Mouse (Mus musculus): Measurements from ENCODE around the gene Acsm5. TPM values are rescaled to one million over a fixed set of nuclear protein-coding genes. Genes with fewer than 3 reads are reported as not detected.
"Not testable (repeated sequence)": the region's sequence is repeated elsewhere in the genome, so short reads cannot be mapped to it uniquely, and the experiment has no call there.

Gene Acsm5
- polyA plus RNA-seq, 1 experiment from 2014 or later, result not detected

DNA sequence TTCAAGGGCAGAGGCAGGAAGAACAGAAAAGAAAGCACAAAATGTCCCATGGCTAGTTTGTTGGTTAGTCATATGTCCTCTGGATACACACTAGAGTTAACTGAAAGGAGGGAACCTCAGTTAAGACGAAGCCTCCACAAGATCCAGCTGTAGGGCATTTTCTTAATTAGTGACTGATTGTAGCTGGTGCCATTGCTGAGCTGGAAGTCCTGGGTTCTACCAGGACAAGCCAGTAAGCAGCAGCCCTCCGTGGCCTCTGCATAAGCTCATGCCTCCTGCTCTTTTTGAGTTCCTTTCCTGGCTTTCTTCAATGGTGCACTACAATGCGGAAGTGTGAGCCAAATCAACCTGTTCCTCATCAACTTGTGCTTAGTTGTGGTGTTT is 41.2 kb downstream of the Acsm5 start:
- Histone ChIP-seq H3K27ac (ENCODE audit: low read length) (no peak overlapping the region), H3K4me3 (replicated peaks; ENCODE audit: low read length) (no peak overlapping the region), H3K36me3 (ENCODE audit: control insufficient read depth, insufficient read depth, low read length) (no peaks in the 10 kb centered on the region), H3K4me1 (ENCODE audit: control insufficient read depth, insufficient read depth, low read length) (no peaks in the 10 kb centered on the region), H3K4me2 (ENCODE audit: low read depth, low read length) (no peak overlapping the region), H3K27me3 (ENCODE audit: control insufficient read depth, insufficient read depth, low read length) (no peaks in the 10 kb centered on the region), H3K9me3 (replicated peaks; ENCODE audit: control insufficient read depth, low read length) (no peaks in the 10 kb centered on the region), H3K9ac (ENCODE audit: low read length) (no peak overlapping the region)
- WGBS, result 84% methylated on average over 3 of the region's 3 CpGs
- ATAC-seq (ENCODE audit: insufficient read depth, low FRiP score), result no peak

- H3K4me3 ChIP-seq (replicated peaks; ENCODE audit: low read length), result no peak overlapping the region
- WGBS, result 52% methylated on average over 4 of the region's 4 CpGs
- no peak for ATAC-seq (ENCODE audit: insufficient read depth, low FRiP score)
- no peaks in the 10 kb centered on the region for H3K4me1 ChIP-seq (ENCODE audit: control insufficient read depth, insufficient read depth, low read length)
- no peaks in the 10 kb centered on the region for H3K9me3 ChIP-seq (replicated peaks; ENCODE audit: control insufficient read depth, low read length)
- H3K9ac ChIP-seq (ENCODE audit: low read length), result no peak overlapping the region
- no peaks in the 10 kb centered on the region for H3K27me3 ChIP-seq (ENCODE audit: control insufficient read depth, insufficient read depth, low read length)
- H3K27ac ChIP-seq (ENCODE audit: low read length), result no peak overlapping the region
- H3K4me2 ChIP-seq (ENCODE audit: low read depth, low read length), result no peak overlapping the region
- no peaks in the 10 kb centered on the region for H3K36me3 ChIP-seq (ENCODE audit: control insufficient read depth, insufficient read depth, low read length)
These were observed 42.2 kb downstream of the Acsm5 start for GRCm38 (mm10) chr7:119561441-119561840.

GRCm38 (mm10) chr7:119562476-119562875 is 43.2 kb downstream of the Acsm5 start:
- not testable (repeated sequence) for H3K36me3 ChIP-seq (ENCODE audit: control insufficient read depth, insufficient read depth, low read length); H3K9ac ChIP-seq (ENCODE audit: low read length); H3K4me1 ChIP-seq (ENCODE audit: control insufficient read depth, insufficient read depth, low read length); H3K27ac ChIP-seq (ENCODE audit: low read length); H3K4me3 ChIP-seq (replicated peaks; ENCODE audit: low read length); H3K27me3 ChIP-seq (ENCODE audit: control insufficient read depth, insufficient read depth, low read length); H3K4me2 ChIP-seq (ENCODE audit: low read depth, low read length); ATAC-seq (ENCODE audit: insufficient read depth, low FRiP score); H3K9me3 ChIP-seq (replicated peaks; ENCODE audit: control insufficient read depth, low read length)
- WGBS, result 88% methylated on average over 2 of the region's 2 CpGs

DNA sequence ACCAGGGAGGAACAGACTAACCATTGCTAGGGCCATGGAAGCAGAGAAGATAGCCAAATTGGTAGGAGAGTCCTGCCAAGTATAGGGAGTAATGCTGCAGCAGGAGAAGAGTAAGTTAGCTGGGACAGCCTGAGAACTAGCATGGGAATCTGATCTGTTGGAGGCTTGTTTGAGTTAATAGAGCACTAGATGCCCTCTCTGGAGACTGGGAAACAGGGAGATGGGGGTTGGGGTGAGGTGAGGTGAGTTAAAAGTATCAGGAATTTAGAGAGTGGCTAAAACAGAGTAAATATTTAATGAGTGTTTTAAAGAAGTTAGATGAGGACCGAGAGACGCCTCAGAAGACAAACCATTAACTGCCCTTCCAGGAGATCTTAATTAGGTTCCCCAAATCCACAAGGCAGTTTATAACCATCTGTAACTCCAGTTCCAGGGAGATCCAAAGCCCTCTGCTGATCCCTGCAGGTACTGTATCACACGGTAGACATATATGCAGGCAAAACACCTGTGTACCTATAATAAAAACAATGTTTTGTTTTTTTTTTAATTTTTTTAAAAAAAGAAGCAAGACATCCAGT is 75.4 kb downstream of the Acsm5 start:
- H3K36me3 ChIP-seq (ENCODE audit: control insufficient read depth, insufficient read depth, low read length), result no peaks in the 10 kb centered on the region
- 45% methylated on average over 3 of the region's 3 CpGs for WGBS
- H3K27ac ChIP-seq (ENCODE audit: low read length), result no peak overlapping the region
- no peak overlapping the region for H3K4me2 ChIP-seq (ENCODE audit: low read depth, low read length)
- H3K9me3 ChIP-seq (replicated peaks; ENCODE audit: control insufficient read depth, low read length), result no peaks in the 10 kb centered on the region
- H3K4me3 ChIP-seq (replicated peaks; ENCODE audit: low read length), result no peak overlapping the region
- H3K4me1 ChIP-seq (ENCODE audit: control insufficient read depth, insufficient read depth, low read length), result no peaks in the 10 kb centered on the region
- no peaks in the 10 kb centered on the region for H3K27me3 ChIP-seq (ENCODE audit: control insufficient read depth, insufficient read depth, low read length)
- no peak overlapping the region for H3K9ac ChIP-seq (ENCODE audit: low read length)
- ATAC-seq (ENCODE audit: insufficient read depth, low FRiP score), result no peak

Other genes with a start within 250 kb of the Acsm5 start
- 1.1 and 1.2 TPM in 2 replicates for gene Gp2, start 60.2 kb upstream of the Acsm5 start, polyA plus RNA-seq (2015; fragmentation: Nextera tagmentation; extraction: Ambion mirVana)
- gene Umod, start 40.2 kb upstream of the Acsm5 start, polyA plus RNA-seq (2015; fragmentation: Nextera tagmentation; extraction: Ambion mirVana), result not detected in 2 replicates
- gene Pdilt, start 4.0 kb downstream of the Acsm5 start, polyA plus RNA-seq (2015; fragmentation: Nextera tagmentation; extraction: Ambion mirVana), result not detected in 2 replicates
- gene Acsm2, start 34.9 kb downstream of the Acsm5 start, polyA plus RNA-seq (2015; fragmentation: Nextera tagmentation; extraction: Ambion mirVana), result not detected in 2 replicates
- gene Acsm1, start 87.6 kb downstream of the Acsm5 start, polyA plus RNA-seq (2015; fragmentation: Nextera tagmentation; extraction: Ambion mirVana), result 0.25 and 0.56 TPM in 2 replicates
- gene Acsm4, start 170.6 kb downstream of the Acsm5 start, polyA plus RNA-seq (2015; fragmentation: Nextera tagmentation; extraction: Ambion mirVana), result not detected in 2 replicates
- gene Thumpd1, start 201.3 kb downstream of the Acsm5 start, polyA plus RNA-seq (2015; fragmentation: Nextera tagmentation; extraction: Ambion mirVana), result 62.3 and 65.2 TPM in 2 replicates
- 13.3 and 18.5 TPM in 2 replicates for gene Acsm3, start 241.5 kb downstream of the Acsm5 start, polyA plus RNA-seq (2015; fragmentation: Nextera tagmentation; extraction: Ambion mirVana)